Mouse (Mus musculus): Measurements from ENCODE around the gene Osbp2.

The Osbp2 gene

GRCm38 (mm10) chr11:3815951-3816350 lies 47.8 kb downstream of the Osbp2 start:
- no peak for DNase-seq

GRCm38 (mm10) chr11:3813340-3813739 lies 50.4 kb downstream of the Osbp2 start:
- DNase-seq: no peak

GRCm38 (mm10) chr11:3808162-3808561 lies 55.5 kb downstream of the Osbp2 start:
- DNase-seq: no peak

- DNase-seq: peak; percentile 14 to 34
These were observed 58.3 kb downstream of the Osbp2 start for GRCm38 (mm10) chr11:3805362-3805761.

- no peak for DNase-seq
These were observed 59.1 kb downstream of the Osbp2 start for GRCm38 (mm10) chr11:3804639-3805038.

- DNase-seq: no peak
These were observed 61.6 kb downstream of the Osbp2 start for GRCm38 (mm10) chr11:3802057-3802456.

- DNase-seq: no peak
These were observed 66.0 kb downstream of the Osbp2 start for GRCm38 (mm10) chr11:3797631-3798215.

GRCm38 (mm10) chr11:3790736-3791135 lies 73.0 kb downstream of the Osbp2 start:
- no peak for DNase-seq

- DNase-seq: no peak
These were observed 73.8 kb downstream of the Osbp2 start for GRCm38 (mm10) chr11:3789919-3790318.

- DNase-seq: peak; percentile 82 to 83
These were observed 77.1 kb downstream of the Osbp2 start for GRCm38 (mm10) chr11:3786564-3786963.

- no peak for DNase-seq
These were observed 88.4 kb downstream of the Osbp2 start for GRCm38 (mm10) chr11:3775263-3775644.

- DNase-seq: peak; percentile 8 to 9
These were observed 89.0 kb downstream of the Osbp2 start for GRCm38 (mm10) chr11:3774463-3775262.

- no peak for DNase-seq
These were observed 89.8 kb downstream of the Osbp2 start for GRCm38 (mm10) chr11:3773782-3774462.

- DNase-seq: no peak
These were observed 90.6 kb downstream of the Osbp2 start for GRCm38 (mm10) chr11:3773136-3773535.

GRCm38 (mm10) chr11:3771348-3771747 lies 92.4 kb downstream of the Osbp2 start:
- DNase-seq: peak; percentile 13 to 19

GRCm38 (mm10) chr11:3767830-3768229 lies 95.9 kb downstream of the Osbp2 start:
- DNase-seq: no peak

GRCm38 (mm10) chr11:3766964-3767363 lies 96.7 kb downstream of the Osbp2 start:
- DNase-seq: no peak

- DNase-seq: no peak
These were observed 99.4 kb downstream of the Osbp2 start for GRCm38 (mm10) chr11:3764352-3764751.

GRCm38 (mm10) chr11:3761775-3762501 lies 101.8 kb downstream of the Osbp2 start:
- no peak for DNase-seq

- no peak for DNase-seq
These were observed 102.4 kb downstream of the Osbp2 start for GRCm38 (mm10) chr11:3761339-3761738.

- DNase-seq: no peak
These were observed 104.3 kb downstream of the Osbp2 start for GRCm38 (mm10) chr11:3759433-3759832.

GRCm38 (mm10) chr11:3755341-3755740 lies 108.4 kb downstream of the Osbp2 start:
- DNase-seq: no peak

- no peak for DNase-seq
These were observed 109.0 kb downstream of the Osbp2 start for GRCm38 (mm10) chr11:3754685-3755084.
